ENCODE assay signal across 8 mouse cellular contexts in genomic region chr2:135957689-135958088, GRCm38 (mm10).
A peak's percentile ranks its signal among the peaks of the same experiment; 100 is the strongest.
DNase-seq lines count a peak whose midpoint lies in the region; ATAC-seq and TF ChIP-seq lines count a peak whose summit lies in the region.

No protein-coding gene starts in this region.

- H3K4me2 ChIP-seq in intestine, embryonic 16.5 days (ENCODE audit: low read depth, low read length) = no peak overlapping the region
- H3K4me2 ChIP-seq in midbrain, embryonic 13.5 days (replicated peaks) = no peak overlapping the region

- H3K27ac ChIP-seq in gastrocnemius, adult 2 months = peak overlapping the region; percentile 17; the same call in 1 of the 2 replicates
- H3K27ac ChIP-seq in intestine, embryonic 16.5 days (ENCODE audit: low read length) = no peak overlapping the region
- no peak overlapping the region for H3K27ac ChIP-seq in limb, embryonic 10.5 days
- H3K27ac ChIP-seq in midbrain, embryonic 13.5 days = no peak overlapping the region

- H3K27me3 ChIP-seq in intestine, embryonic 16.5 days (replicated peaks; ENCODE audit: control insufficient read depth, insufficient read depth, low read length) = no peaks in the 10 kb centered on the region; the same call in 1 of the 2 replicates
- no peaks in the 10 kb centered on the region for H3K27me3 ChIP-seq in limb, embryonic 10.5 days (ENCODE audit: low read depth, poor library complexity, severe bottlenecking)
- no peaks in the 10 kb centered on the region for H3K27me3 ChIP-seq in midbrain, embryonic 13.5 days
- H3K27me3 ChIP-seq in splenic B cell, adult 2 months (ENCODE audit: control insufficient read depth, insufficient read depth, low read length, poor library complexity, severe bottlenecking) = no peaks in the 10 kb centered on the region

- no peaks in the 10 kb centered on the region for H3K9me3 ChIP-seq in intestine, embryonic 16.5 days (ENCODE audit: control insufficient read depth, low read length)
- no peaks in the 10 kb centered on the region for H3K9me3 ChIP-seq in limb, embryonic 10.5 days (replicated peaks)
- H3K9me3 ChIP-seq in midbrain, embryonic 13.5 days = no peaks in the 10 kb centered on the region

- WGBS in intestine, embryonic 16.5 days = 31% methylated on average over 7 of the region's 7 CpGs
- 35% methylated on average over 7 of the region's 7 CpGs for WGBS in limb, embryonic 10.5 days
- 38% methylated on average over 7 of the region's 7 CpGs for WGBS in midbrain, embryonic 13.5 days

- intact Hi-C loops in gastrocnemius, adult 2 months (cut with DNase I) = loop anchor here (2.0 kb wide), 1 partner anchor 595 kb away; no protein-coding TSS in a partner anchor

- H3K4me1 ChIP-seq in intestine, embryonic 16.5 days (ENCODE audit: control insufficient read depth, insufficient read depth, low read length) = peaks cover 5% of the 10 kb centered on the region; the same call in 1 of the 2 replicates
- H3K4me1 ChIP-seq in limb, embryonic 10.5 days = peaks cover 8% of the 10 kb centered on the region; the same call in 1 of the 2 replicates
- H3K4me1 ChIP-seq in midbrain, embryonic 13.5 days (replicated peaks) = no peaks in the 10 kb centered on the region

- H3K4me3 ChIP-seq in gastrocnemius, adult 2 months = no peak overlapping the region
- H3K4me3 ChIP-seq in intestine, embryonic 16.5 days (ENCODE audit: low read length) = no peak overlapping the region
- no peak overlapping the region for H3K4me3 ChIP-seq in limb, embryonic 10.5 days
- H3K4me3 ChIP-seq in midbrain, embryonic 13.5 days (replicated peaks) = no peak overlapping the region

- peak; percentile 97 for TF ChIP-seq CTCF in gastrocnemius, adult 2 months (IDR thresholded peaks at IDR 0.05)

- ATAC-seq in intestine, embryonic 16.5 days = peak; percentile 78
- peak; percentile 82 for ATAC-seq in midbrain, embryonic 13.5 days

- no peaks in the 10 kb centered on the region for H3K36me3 ChIP-seq in intestine, embryonic 16.5 days (ENCODE audit: control insufficient read depth, insufficient read depth, low read length)
- no peaks in the 10 kb centered on the region for H3K36me3 ChIP-seq in limb, embryonic 10.5 days
- H3K36me3 ChIP-seq in midbrain, embryonic 13.5 days = peaks cover 16% of the 10 kb centered on the region; the same call in 1 of the 2 replicates
- H3K36me3 ChIP-seq in splenic B cell, adult 2 months (ENCODE audit: control insufficient read depth, insufficient read depth, low read length, poor library complexity, severe bottlenecking) = no peaks in the 10 kb centered on the region

- no peak overlapping the region for H3K9ac ChIP-seq in intestine, embryonic 16.5 days (ENCODE audit: low read depth, low read length)
- H3K9ac ChIP-seq in midbrain, embryonic 13.5 days (replicated peaks) = no peak overlapping the region

- DNase-seq in B cell, adult 2 months = peak; percentile 49 to 58
- peak; percentile 14 for DNase-seq in T-cell, adult 2 months (ENCODE audit: low spot score)
- peak; percentile 32 to 70 for DNase-seq in cerebellum, postnatal 4 days (ENCODE audit: low spot score in 2 of 2)
- peak; percentile 64 for DNase-seq in gastrocnemius, adult 2 months
- peak; percentile 77 for DNase-seq in limb, embryonic 10.5 days (ENCODE audit: low spot score)
- DNase-seq in splenic B cell, adult 2 months (ENCODE audit: low read depth, low spot score) = peak; percentile 54

Comparison
In these comparisons a context has a peak if more than half of its experiments do, and no peak if none do; other contexts are left out.
1. DNase-seq: peak in every context shown above with its lines; median percentile 77 in limb, embryonic 10.5 days; 64 in gastrocnemius, adult 2 months; 54 in splenic B cell, adult 2 months; 54 in B cell, adult 2 months; 51 in cerebellum, postnatal 4 days; 14 in T-cell, adult 2 months.